Comparison of ENCODE assay signal across 11 mouse cellular contexts in the genomic region with DNA sequence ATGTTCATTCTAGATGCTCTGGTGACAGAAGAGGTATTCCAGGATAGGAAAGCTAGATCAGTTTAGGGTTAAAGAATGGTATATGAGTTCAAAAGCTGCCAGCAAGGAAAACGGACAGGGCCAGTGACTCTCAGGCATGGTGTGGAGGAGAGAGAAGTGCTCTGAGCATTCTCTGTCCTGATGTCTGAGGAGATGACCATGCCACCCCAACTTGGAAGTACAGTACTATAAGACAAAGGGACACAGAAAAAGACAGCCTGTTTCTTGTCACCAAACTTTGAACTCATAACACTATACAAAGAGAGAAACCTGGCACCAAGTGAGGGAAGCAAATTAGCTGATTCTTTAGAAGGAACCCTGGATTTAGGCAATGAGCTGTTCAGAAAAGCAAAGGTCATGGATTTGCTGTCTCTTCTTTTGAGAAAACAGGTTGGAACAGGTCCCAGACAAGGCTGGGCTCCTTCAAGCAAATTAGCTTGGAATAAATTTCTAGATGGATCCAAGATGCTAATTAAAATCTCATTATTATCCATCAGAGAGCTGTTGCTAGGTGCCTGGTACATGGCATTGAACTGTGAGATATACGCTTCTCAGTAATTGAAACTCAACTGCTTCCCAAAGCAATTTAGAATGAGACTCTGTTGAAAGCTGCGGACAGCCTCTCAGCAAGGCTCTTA. TPM values are rescaled to one million over a fixed set of nuclear protein-coding genes. Genes with fewer than 3 reads are reported as not detected.
DNase-seq lines count a peak whose midpoint lies in the region; ATAC-seq lines count a peak whose summit lies in the region.
"Had no signal": no experiment of that assay in that cellular context is flagged by ENCODE, and none has a peak within 500 bp of the region (broad histone marks: within the 10 kb centered on the region; RNA-seq: fewer than 3 reads in every experiment).

No protein-coding gene starts in this region.

- no peak overlapping the region for H3K4me2 ChIP-seq in embryonic facial prominence, embryonic 14.5 days (ENCODE audit: low read depth, low read length)
- H3K4me2 ChIP-seq in hindbrain, embryonic 16.5 days (ENCODE audit: low read length) = no peak overlapping the region
- H3K4me2 ChIP-seq in neural tube, embryonic 14.5 days (ENCODE audit: low read depth, low read length) = no peak overlapping the region

- H3K9ac ChIP-seq in embryonic facial prominence, embryonic 14.5 days (ENCODE audit: low read depth, low read length) = no peak overlapping the region
- no peak overlapping the region for H3K9ac ChIP-seq in hindbrain, embryonic 16.5 days (ENCODE audit: low read depth, low read length)
- no peak overlapping the region for H3K9ac ChIP-seq in neural tube, embryonic 14.5 days (replicated peaks; ENCODE audit: low read depth, low read length)

- peak; percentile 57; the same call in 1 of the 2 replicates for ATAC-seq in embryonic facial prominence, embryonic 14.5 days (ENCODE audit: low read depth)
- peak; percentile 95 for ATAC-seq in hindbrain, embryonic 16.5 days
- ATAC-seq in neural tube, embryonic 14.5 days (ENCODE audit: low read depth) = peak; percentile 93
- ATAC-seq: activated CD4-positive, CD25-positive, alpha-beta regulatory T cell, adult 4 months; intestine, postnatal 0 days had no signal

- H3K9me3 ChIP-seq in embryonic facial prominence, embryonic 14.5 days (ENCODE audit: control insufficient read depth, low read length) = no peaks in the 10 kb centered on the region
- H3K9me3 ChIP-seq in embryonic facial prominence, embryonic 10.5 days = no peaks in the 10 kb centered on the region
- H3K9me3 ChIP-seq in hindbrain, embryonic 16.5 days (ENCODE audit: control insufficient read depth, low read length) = no peaks in the 10 kb centered on the region
- no peaks in the 10 kb centered on the region for H3K9me3 ChIP-seq in neural tube, embryonic 14.5 days (ENCODE audit: control insufficient read depth, low read length)

- no peak overlapping the region for H3K27ac ChIP-seq in embryonic facial prominence, embryonic 14.5 days (replicated peaks; ENCODE audit: low read depth, low read length)
- no peak overlapping the region for H3K27ac ChIP-seq in embryonic facial prominence, embryonic 10.5 days (replicated peaks)
- H3K27ac ChIP-seq in hindbrain, embryonic 16.5 days (ENCODE audit: low read depth, low read length) = no peak overlapping the region; the same call in 1 of the 2 replicates
- peak overlapping the region; percentile 52; the same call in 1 of the 2 replicates for H3K27ac ChIP-seq in neural tube, embryonic 14.5 days (ENCODE audit: low read depth, low read length)
- H3K27ac ChIP-seq: macrophage had no signal

- H3K4me1 ChIP-seq in embryonic facial prominence, embryonic 14.5 days (ENCODE audit: control insufficient read depth, insufficient read depth, low read length) = no peaks in the 10 kb centered on the region
- H3K4me1 ChIP-seq in embryonic facial prominence, embryonic 10.5 days = no peaks in the 10 kb centered on the region
- peaks cover 3% of the 10 kb centered on the region; the same call in 1 of the 2 replicates for H3K4me1 ChIP-seq in hindbrain, embryonic 16.5 days (ENCODE audit: control insufficient read depth, insufficient read depth, low read depth, low read length)
- no peaks in the 10 kb centered on the region for H3K4me1 ChIP-seq in neural tube, embryonic 14.5 days (ENCODE audit: control insufficient read depth, insufficient read depth, low read length)

- peak; percentile 9 for DNase-seq in embryonic facial prominence, embryonic 14.5 days (ENCODE audit: low spot score)
- DNase-seq in embryonic facial prominence, embryonic 10.5 days (ENCODE audit: low spot score) = no peak
- DNase-seq in retina, postnatal 1 day = peak; percentile 15
- DNase-seq in retina, embryonic 14.5 days (ENCODE audit: low spot score) = no peak
- DNase-seq in kidney, postnatal 4 days = no peak
- DNase-seq in heart, postnatal 14 days = no peak

- intact Hi-C loops in heart, postnatal 14 days (cut with DNase I) = no loop called here

- no peak overlapping the region for H3K4me3 ChIP-seq in embryonic facial prominence, embryonic 14.5 days (ENCODE audit: low read depth, low read length)
- H3K4me3 ChIP-seq in embryonic facial prominence, embryonic 10.5 days = no peak overlapping the region
- H3K4me3 ChIP-seq in hindbrain, embryonic 16.5 days (ENCODE audit: low read length) = no peak overlapping the region
- H3K4me3 ChIP-seq in neural tube, embryonic 14.5 days (ENCODE audit: low read depth, low read length) = no peak overlapping the region

- no peaks in the 10 kb centered on the region for H3K27me3 ChIP-seq in embryonic facial prominence, embryonic 14.5 days (replicated peaks; ENCODE audit: control insufficient read depth, insufficient read depth, low read length)
- no peaks in the 10 kb centered on the region for H3K27me3 ChIP-seq in embryonic facial prominence, embryonic 10.5 days (replicated peaks; ENCODE audit: low read depth, poor library complexity, severe bottlenecking)
- no peaks in the 10 kb centered on the region for H3K27me3 ChIP-seq in hindbrain, embryonic 16.5 days (replicated peaks; ENCODE audit: control insufficient read depth, insufficient read depth, low read length)
- no peaks in the 10 kb centered on the region for H3K27me3 ChIP-seq in neural tube, embryonic 14.5 days (ENCODE audit: control insufficient read depth, insufficient read depth, low read length)

- 62% methylated on average over 3 of the region's 3 CpGs for WGBS in embryonic facial prominence, embryonic 14.5 days
- 79% methylated on average over 3 of the region's 3 CpGs for WGBS in embryonic facial prominence, embryonic 10.5 days
- 22% methylated on average over 3 of the region's 3 CpGs for WGBS in hindbrain, embryonic 16.5 days
- 41% methylated on average over 3 of the region's 3 CpGs for WGBS in neural tube, embryonic 14.5 days

- H3K36me3 ChIP-seq in embryonic facial prominence, embryonic 14.5 days (ENCODE audit: control insufficient read depth, insufficient read depth, low read length) = no peaks in the 10 kb centered on the region
- H3K36me3 ChIP-seq in embryonic facial prominence, embryonic 10.5 days (replicated peaks) = no peaks in the 10 kb centered on the region
- no peaks in the 10 kb centered on the region for H3K36me3 ChIP-seq in hindbrain, embryonic 16.5 days (ENCODE audit: control insufficient read depth, insufficient read depth, low read length)
- no peaks in the 10 kb centered on the region for H3K36me3 ChIP-seq in neural tube, embryonic 14.5 days (ENCODE audit: control insufficient read depth, insufficient read depth, low read length)

RNA-seq across cellular contexts. Expression of a gene that starts 43.9 kb away (rescaled TPM):
- polyA plus RNA-seq in embryonic facial prominence, embryonic 14.5 days (2014; fragmentation: Nextera tagmentation; extraction: Ambion mirVana) = 2.2 and 2.4 TPM in 2 replicates
- 0.62 and 0.67 TPM in 2 replicates for polyA plus RNA-seq in embryonic facial prominence, embryonic 10.5 days (2016; fragmentation: Nextera tagmentation; extraction: Ambion mirVana)
- 13.3 and 14.5 TPM in 2 replicates for polyA plus RNA-seq in hindbrain, embryonic 16.5 days (2015; fragmentation: Nextera tagmentation; extraction: Ambion mirVana)
- polyA plus RNA-seq in neural tube, embryonic 14.5 days (2014; fragmentation: Nextera tagmentation; extraction: Ambion mirVana) = 9.5 and 9.6 TPM in 2 replicates
- under 1 TPM; 0.07 TPM for total RNA-seq in heart, postnatal 14 days (2021)
- polyA plus RNA-seq: macrophage had no signal

Comparison
In these comparisons a context has a peak if more than half of its experiments do, and no peak if none do; other contexts are left out.
1. DNase-seq: peak in embryonic facial prominence, embryonic 14.5 days (single experiment) and retina, postnatal 1 day (single experiment); none in embryonic facial prominence, embryonic 10.5 days (single experiment), retina, embryonic 14.5 days (single experiment), kidney, postnatal 4 days (0 of 2) and heart, postnatal 14 days (0 of 2).
2. Peak in every context shown above with its lines, with median percentiles within 50 percentile points of each other: ATAC-seq.